Mouse (Mus musculus): ENCODE results near the gene Asgr2.
"Not testable (repeated sequence)": the region's sequence is repeated elsewhere in the genome, so short reads cannot be mapped to it uniquely, and the experiment has no call there.

Gene Asgr2

DNA sequence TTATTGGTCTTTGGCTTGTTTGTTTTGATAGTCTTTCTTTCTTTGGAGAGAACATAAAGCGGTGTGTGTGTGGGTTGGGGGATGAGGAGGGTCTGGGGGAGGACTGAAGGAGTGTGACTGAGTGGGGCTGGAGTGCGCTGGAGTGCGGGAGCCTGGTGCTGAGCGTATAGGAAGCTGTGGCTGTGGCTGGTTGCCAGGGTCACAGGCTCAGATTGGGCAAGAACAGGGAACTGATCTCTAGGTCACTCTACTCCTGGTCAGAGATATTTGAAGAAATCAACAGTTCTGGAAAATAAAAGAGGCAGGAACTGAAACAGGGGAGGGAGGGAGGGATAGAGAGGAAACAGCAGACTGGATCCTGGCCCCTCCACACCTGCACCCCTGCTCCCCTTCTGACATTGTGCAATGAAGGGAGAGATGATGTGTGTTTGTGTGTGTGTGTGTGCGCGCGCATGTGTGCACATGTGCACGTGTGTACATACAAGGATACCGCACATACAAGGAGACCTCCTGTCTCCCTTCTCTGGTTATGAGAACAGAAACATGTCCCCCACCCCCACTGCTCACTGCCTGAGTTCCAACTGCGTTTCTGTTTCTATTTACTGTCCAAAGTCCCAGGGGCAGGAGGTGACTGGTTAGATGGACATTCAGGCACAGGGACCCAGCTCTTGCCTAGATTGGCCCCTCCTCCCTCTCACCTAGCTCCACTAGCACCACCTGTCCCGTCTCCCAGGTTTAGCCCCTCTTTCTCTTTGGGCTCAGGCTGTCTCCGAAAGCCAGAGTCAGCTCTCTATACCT, at the start of gene Asgr2:
Gene Asgr2 (plus strand): TSS at position 659 of the 798 bp plus-strand sequence.
- DNase-seq: peak; percentile 58 to 68

DNA sequence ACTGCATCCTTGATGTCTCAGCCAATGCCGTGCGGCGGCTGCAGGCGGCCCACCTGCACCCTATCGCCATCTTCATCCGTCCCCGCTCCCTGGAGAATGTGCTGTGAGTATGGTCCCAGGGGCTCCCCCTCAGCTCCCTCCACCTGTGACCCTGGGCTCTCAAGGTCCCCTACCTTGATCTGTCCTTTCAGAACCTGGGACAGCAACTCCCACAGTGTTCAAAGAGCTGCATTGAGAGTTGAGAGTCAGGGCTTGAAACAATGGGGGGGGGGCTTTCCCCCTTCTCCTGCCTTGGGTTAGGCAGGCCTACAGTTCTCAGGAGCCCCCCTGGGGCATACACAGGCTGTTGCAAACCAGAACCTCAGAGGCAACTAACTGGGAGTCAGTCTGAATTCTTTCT, 48.8 kb upstream of the Asgr2 start:
- no peak for DNase-seq

DNA sequence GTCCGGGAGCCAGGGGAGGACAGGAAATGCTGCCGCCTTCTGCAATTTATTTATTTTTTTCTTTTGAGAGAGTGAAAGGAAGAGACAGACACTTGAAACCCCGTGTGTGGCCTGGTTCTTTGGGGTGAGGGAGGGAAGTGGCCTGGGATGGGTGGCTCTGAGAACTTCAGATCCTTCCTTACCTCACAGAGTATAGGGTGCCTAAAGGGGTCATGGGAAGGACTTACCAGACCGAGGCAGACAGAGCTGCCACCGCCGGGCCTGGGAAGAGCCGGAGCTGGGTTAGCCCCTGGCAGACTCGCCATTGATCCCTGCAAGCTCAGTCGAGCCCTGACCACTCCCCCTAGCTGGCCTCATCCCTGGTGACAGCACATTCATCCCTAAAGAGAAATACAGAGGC, 47.0 kb upstream of the Asgr2 start:
- no peak for DNase-seq

DNA sequence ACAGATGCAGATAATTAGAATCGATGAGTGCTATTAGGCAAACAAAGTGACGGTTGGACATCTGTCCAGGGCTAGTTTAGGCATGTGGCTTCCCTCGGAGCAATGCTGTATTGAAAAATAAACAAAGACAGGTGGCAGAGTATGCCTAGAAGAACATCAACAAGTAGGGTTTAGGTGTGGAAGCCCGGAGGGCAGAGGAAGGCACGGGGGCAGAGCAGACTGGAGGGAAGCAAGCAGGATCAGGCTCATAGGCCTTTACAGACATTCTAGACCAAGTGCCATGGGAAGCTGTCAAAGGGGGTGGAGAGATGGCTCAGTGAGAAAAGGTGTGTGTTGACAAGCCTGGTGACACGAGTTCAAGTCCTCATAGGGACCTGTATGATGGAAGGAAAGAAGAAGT, 43.1 kb upstream of the Asgr2 start:
- no peak for DNase-seq

DNA sequence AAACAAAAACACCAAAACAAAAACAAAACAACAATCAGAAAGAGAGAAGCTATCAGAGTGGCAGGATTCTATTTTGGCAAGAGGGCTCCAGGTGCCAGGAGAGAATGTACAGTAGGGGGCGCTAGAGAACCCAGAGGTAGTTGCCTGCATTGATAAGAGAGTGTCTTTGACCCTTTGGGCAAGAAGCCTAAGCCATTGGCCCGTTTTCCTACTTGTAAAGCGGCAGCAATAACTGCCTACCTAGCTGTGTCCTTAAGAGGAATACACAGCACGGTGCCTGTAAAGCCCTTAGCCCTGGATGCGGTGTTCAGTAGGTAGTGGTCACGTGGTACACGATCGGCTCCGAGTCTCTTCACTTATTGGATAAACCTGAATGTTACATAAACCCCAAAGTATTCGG, 42.6 kb upstream of the Asgr2 start:
- no peak for DNase-seq

DNA sequence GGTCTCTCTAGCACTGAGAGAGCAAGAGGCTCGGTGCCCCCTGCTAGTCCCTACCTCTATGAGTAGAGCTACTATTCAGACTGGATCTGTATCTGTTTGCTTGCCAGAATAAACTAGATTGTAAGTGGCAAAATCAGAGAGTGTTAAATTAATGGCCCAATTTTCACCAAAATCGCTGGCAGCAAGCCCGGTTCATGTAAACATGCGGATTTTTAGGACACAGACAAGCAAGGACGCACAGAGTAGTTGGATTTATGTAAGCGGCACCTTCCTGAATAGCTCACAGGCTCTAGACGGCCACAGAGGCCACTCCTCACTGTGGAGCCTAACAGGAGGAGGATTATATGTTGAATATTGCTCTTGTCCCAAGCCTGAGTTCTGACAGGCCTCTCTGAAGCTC, 39.3 kb upstream of the Asgr2 start:
- no peak for DNase-seq

DNA sequence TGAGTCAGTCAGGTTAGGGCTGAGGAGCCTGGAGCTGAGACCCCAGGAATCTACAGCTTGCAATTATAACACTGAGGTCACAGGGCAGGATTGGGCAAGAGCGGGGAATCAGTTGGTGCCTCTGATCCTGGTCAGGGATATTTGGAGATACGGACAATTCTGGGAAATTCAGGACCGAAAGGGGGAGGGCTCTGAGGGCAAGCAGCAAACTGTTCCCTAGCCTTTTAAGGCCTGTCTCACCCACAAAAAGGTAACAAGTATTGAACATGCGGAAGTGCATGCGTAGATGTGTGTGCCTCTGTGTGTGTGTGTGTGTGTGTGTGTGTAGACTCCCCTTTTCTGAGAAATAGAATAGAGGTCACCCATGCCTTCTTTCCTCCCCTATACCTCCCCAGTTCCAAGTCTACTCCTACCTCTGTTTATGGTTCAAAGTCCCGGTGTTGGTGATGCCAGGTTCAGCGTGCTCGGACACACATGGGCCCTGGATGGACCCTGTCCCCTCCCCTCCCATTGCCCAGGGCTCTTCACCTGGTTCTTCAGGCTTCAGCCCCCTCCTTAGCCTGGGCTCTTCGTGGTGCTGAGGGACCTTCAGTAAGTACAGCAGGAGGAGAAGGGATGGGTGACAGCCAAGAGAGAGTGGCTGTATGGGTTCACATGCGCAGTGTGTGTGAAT, 38.4 kb upstream of the Asgr2 start, which contains the start of gene Asgr1:
Gene Asgr1 (plus strand): TSS at position 188 of the 673 bp plus-strand sequence.
- DNase-seq: no peak

DNA sequence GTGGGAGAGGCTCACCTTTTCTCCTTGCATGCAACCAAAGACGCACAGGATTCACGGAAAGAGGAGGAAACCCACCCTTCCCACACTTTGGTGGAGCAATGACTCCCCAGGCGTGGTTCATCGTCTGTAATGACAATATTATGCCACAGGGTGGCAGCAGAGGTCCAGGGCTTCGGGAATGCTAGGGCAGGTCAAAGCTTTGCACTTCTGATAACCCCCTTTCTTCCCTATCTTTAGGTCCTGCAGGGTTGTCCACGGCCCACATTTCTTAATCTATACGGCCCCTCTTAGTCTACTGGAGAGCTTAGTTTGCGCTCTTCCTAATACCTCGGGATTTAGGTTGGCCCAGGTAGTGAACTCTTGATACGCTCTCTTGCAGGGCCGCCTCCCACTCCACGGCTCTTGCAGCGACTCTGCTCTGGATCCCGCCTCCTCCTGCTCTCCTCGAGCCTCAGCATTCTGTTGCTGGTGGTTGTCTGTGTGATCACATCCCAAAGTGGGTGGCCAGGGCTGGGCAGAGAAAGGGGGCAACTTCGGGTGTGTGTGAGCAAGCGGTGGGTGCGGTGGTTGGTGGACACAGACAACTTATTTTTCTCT, 36.7 kb upstream of the Asgr2 start:
- DNase-seq: peak; percentile 63 to 71

DNA sequence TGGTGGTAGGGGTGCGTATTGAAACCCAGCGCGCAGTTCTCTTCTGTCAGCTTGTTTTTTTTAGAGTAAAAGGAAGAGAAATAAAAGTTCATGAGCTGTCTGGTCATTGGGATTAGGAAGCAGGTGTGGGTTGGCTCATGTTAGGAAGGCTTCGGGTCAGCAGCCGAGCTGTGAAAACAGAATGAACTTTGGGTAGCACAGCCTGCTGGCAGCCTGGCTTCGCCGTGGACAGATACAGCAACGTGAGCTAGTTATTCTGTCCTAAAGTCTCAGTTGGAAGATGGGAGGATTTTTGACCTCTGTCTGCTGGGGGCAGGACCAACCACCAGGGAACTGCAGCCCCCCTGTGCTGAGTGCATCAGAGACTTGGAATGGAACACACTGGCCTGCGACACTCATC, 34.6 kb upstream of the Asgr2 start:
- DNase-seq: no peak

DNA sequence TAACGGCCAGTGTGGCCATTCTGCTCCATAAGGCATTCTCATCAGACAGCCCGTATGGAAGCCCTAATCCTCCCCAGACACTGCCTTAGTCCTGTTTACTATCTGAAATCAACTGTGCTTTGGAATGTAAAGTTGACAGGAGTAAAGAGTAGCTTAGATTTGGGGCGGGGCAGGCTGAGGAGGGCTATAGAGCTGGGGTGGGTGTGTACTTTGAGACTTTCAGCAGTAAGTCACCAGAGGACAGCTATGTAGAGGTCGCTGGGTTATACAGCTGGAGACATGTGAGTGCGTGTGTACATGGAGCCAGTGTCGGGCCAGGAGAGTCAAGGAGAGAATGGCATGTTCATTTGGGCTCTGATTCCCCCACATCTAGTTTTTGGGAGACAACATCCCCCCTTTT, 32.5 kb upstream of the Asgr2 start:
- no peak for DNase-seq

DNA sequence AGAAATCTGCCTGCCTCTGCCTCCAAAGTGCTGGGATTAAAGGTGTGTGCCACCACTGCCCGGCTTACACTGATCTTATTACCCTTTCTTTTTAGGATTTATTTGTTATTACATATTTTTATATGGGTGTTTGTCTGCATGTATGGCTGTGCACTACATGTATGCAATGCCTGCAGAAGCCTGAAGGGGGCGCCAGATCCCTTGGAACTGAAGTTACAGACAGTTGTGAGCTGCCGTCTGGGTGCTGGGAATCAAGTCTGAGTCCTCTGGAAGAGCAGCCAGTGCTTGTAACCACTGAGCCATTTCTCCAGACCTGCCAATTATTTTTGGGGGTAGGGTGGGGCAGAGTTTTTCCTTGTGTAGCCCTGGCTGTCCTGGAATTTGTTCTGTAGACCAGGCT, 29.4 kb upstream of the Asgr2 start:
- DNase-seq: no peak

DNA sequence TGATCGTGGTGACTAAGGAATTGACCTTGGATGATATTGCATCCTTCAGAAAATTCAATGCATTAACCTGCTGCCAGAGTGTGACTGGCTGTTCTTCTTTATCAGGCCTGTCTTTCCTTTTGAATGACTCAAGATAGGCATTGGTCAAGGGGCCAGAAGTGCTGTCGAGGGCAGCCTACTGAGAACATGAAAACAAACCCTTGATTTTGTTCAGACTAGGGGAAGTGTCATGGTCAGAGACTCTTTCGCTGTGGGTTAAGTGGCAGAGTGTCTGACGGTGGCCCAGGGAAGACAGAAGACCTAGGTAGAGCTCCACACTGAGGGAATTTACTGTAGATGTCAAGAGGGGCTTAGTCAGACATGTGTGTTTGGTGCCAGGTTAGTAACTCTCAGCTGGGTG, 25.7 kb upstream of the Asgr2 start:
- no peak for DNase-seq

DNA sequence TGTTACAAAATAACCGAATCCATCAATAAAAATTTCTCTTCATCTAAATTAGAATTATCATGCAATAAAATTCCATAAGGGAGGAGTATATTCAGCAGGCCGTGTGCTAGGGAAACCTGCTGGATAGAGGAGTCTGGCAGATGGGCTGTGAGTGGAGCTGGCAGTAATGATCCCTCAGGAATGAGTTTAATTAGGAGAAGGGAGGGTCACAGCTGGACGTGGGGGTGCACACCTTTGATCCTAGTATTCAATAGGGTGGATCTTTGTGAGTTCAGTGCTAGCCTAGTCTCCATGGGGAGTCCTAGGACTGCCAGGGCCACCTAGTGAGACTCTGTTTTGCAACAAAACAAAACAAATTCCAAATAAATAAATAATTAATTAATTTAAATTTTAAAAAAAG, 24.2 kb upstream of the Asgr2 start:
- no peak for DNase-seq

DNA sequence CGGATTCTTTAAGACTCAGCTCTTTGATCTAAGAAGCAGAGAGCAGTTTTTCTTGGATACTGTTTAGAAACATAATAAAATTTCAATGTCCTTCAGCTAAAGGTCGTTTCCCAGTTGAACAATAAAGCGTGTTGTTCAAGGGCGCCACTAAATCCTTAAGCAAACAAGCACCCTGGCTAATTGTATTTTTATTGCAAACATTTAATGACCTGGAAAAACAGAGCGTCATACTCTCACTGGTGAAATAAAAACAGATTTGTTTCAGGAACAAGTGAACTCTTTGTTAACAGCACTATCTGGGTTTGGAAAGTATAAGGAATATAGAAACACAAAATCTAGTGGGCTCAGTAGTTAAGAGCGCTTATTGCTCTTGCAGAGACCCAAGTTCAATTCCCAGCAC, 22.4 kb upstream of the Asgr2 start:
- no peak for DNase-seq

DNA sequence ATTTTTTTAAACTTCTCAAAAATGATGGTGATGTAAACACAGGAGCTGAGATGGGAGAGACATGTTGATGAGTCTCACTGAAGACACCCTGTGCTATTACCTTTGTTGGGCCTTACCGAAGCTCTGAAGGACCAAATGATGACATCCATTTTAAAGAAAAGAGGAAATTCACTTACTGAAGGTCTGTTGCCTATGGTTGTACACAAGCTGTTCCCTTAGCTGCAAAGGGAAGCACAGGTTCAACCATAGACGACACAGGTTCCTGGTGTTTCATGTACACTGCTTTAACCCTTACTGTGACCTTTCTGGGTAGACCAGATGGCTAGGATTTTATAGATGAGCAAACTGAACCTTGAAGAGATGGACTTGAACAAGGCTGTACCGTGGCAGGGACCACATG, 21.8 kb upstream of the Asgr2 start:
- not testable (repeated sequence) for DNase-seq

DNA sequence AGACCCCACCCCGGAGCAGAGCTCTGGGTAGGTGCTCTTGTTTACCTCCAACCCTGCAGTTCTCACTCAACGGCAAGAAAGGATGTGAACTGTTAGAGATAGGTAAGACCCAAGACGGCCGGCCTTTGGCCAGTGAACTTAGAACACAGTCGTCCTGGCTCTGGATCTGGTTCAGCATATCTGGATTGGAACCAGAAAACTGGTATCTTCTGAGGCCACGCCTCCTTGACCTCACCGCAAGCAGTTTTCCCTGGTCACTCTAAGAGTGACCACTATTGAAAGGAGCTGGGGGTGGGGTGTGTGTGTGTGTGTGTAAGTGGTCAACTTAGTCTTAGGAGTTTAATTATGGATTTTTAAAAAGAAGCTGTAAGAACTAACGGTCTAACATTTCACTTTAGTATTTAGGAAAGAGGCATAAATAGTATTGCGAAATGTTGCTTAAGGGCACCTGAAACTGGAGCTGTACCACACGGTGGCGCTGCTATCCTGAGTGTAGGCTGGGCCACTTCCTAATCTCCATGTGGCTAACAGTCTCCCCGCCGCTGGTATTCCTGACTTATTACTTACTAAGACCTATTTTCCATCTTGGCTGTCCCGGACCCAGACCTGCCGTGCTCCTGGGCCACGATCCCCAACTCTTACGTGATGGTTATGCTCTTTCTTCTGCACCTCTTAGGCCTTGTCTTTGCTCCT, 17.9 kb upstream of the Asgr2 start:
- DNase-seq: peak; percentile 78 to 79

DNA sequence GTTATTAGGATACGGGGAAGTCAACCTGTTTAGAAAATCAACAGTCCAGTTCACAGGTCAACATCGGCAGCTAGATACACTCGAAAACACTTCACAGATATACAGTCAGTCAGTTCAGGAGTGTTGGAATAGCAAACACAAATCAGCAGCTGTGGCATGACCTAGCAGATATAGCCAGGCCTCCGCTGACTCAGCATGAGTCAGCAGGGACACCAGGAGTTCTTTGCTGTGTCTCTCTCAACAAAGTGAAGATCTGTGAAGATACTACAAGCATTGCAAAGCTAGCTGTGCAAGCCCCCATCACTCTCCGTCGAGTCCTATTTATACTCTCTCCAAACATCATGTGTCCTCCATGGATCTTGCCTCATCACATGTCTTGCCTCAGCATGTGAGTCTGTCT, 16.9 kb upstream of the Asgr2 start:
- DNase-seq: peak in 1 of 2 experiments; percentile 31

DNA sequence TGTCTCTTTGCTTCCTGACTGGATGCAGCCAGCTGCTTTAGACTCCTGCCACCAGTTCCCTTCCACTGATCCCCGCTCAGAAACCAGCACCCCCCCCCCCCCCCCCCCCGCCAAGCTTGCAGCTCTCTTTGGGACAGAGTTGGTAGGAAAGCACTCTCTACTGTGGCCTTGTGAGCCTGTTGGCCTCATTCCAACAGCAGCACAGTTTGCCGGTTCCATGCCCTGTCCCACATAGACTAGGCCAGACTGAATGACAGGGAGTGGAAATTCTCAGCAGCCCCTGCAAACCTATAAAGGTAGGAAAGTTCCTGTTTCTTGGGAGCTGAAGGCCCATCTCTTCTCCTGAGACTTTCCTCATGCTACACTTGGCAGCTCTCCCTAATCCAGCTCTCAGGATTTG, 15.0 kb upstream of the Asgr2 start:
- no peak for DNase-seq

DNA sequence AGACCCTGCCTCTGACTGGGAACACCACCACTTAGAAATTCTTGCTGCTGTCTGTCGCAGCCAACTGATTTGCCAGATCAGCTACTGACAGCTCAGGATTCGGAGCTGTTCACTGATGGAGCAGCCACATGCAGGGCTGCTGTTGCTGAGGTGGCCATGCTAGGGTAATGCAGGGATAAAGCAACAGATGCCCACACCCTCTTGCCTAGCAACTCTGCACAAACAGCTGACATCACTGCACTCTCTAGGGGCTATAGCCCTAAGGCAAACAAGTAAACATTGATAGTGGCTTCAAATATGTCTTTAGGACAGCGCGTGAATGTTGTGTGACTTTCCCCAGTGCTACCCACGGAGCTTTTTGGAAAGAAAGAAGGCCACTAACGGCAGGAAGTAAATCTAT, 13.3 kb upstream of the Asgr2 start:
- DNase-seq: no peak

DNA sequence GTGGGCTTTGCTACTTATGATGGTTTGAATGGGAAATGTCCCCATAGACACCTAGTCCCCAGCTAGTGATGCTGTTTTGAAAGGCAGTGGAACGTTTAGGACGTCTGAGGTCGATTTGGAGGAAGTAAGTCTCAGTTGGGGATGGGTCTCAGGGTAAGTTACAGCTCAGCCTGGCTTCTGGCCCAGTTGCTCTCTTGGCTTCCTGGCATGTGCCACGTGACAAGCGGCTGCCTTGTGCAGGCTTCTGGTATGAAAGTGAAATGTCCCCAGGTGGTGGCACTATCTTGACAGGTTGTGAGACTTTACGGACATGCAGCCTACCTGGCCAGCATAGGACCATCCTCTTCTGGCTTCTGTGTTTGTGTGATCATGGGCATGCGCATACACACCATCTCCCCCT, 12.5 kb upstream of the Asgr2 start:
- DNase-seq: peak; percentile 69 to 72

DNA sequence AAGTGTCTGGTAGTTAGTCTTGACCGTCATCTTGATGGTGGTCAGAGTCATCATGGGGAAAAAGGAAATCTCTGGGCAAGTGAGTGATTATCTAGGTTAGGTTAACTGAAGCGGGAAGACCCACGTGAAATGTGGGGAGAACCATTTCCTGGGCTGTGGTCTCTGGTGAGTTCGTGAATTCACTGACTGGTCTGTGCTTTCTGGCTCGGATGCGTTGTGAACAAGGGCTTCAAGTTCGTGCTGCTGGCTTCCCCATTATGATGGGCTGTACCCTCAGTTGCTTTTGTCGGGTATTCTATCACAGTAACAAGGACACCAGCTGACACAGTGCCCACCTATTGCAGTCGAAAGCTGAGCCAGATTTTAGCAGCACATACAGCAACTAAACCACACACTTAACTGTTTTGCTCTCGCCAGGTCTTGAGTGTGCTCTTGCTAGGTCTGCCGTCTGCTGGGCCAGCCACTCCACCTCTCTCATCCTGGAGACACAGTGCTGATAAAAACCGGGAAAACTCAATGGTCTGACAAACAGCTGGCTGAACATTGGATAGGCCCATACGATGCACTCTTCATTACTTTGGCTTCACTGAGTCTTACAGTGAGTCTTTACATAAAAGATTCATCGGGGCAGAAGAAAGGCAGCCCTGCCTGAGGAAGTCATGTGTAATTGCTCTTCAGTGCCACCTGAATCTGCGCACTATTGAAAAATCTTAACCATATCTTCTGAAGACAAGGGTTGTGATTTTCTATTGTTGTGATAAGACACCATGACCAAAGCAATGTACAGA, 11.4 kb upstream of the Asgr2 start:
- no peak for DNase-seq

DNA sequence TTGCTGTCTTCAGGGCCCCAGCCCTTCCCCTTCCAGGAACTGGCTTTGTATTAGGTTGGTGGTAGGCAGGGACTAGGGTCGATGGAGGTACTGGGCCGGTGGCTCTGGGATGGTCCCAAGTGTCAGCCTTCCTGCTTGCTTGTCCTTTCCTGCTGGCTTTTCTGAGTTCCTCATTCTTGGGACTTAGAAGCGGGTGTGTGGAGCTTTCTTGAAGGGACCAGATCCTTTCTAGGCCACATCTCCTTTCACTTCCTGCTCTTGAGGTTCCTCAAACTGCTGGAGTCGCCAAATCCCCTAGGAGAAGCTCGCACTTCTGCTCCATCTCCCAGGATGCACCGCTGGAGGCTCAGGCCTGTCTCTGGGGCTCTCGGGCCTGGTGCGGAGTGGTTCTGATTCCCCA, 7.9 kb upstream of the Asgr2 start:
- peak; percentile 15 to 31 for DNase-seq

DNA sequence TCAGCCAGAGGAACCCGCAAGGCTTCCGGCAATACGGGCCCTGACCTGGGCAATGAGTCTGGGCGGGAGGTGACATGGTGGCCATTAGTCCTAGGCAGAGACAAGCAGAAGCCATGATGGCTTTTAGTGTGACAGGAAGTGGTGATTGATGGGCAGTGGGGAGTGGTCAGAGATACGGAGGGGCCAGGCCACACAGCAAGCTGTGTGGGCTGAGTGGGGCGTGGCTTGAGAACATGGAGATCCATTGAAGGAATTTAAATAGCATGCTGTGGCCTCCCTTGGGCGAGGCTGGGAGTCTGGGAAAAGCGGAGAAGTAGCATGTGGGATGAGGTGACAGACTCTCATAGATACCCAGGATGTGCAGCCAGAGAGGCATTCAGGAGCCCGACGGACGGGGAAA, 5.0 kb downstream of the Asgr2 start:
- DNase-seq: no peak

Data from lung, adult 18-20 months (tissue).